Mouse (Mus musculus): ENCODE data around the gene Hipk2.

Hipk2 gene

DNA sequence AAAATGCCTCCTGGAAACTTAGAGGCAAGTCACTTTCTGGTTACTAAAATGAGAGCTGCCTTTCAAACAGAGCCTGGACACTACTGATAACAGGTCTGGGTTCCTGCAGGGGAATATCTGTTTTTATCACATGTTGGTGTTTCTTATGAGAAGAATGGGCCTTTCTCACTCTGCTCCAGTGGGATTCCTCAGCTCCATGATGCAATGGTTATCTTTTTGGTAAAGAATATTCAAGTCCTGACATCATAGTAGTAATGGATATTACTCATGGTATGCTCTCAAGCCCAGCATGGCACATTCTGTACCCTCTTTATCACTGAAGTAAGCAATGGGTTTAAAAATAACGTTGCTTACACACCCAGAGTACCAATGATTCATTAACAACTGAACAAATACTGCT is 40.7 kb downstream of the Hipk2 start:
- DNase-seq (ENCODE audit: low read depth in 1 of 2, low spot score in 2 of 2), result no peak

DNA sequence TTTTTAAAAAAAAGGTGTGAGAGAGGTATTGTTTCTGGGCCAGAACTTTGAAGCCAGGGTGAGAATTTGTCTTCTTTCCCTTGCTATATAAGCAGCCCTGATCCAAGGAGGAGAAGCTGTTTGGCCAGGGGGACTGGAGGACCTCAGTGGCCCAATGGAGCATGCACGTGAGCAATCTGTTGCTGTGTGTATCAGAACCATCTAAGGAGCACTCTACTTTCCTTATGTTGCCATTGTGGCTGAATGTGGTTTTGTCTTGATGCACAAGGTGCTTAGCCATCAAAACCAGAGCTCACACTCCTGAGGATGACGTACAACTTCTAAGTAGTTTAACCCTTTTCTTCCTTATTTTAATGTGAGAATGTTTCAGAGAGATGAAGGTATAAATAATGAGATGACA is 41.2 kb downstream of the Hipk2 start:
- DNase-seq (ENCODE audit: low read depth in 1 of 2, low spot score in 2 of 2), result no peak

DNA sequence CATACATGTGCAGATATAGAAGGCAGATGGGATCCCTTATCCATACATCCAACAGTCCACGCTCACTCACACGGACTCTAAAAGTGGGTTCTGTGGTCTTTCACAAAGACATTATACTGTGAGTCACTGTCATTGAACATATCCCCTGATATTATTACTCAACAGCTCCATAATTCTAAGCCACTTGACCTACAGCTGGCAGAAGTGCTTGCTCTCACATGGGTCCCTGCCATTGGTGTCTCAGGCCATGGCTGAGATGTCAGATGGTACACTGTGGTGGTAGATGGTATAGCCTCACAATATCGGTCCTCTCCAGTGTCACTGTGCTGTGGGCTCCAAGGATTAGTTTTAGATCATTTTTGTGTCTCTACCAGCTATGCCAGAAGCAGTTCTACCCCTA is 42.2 kb downstream of the Hipk2 start:
- DNase-seq (ENCODE audit: low read depth in 1 of 2, low spot score in 2 of 2), result no peak

DNA sequence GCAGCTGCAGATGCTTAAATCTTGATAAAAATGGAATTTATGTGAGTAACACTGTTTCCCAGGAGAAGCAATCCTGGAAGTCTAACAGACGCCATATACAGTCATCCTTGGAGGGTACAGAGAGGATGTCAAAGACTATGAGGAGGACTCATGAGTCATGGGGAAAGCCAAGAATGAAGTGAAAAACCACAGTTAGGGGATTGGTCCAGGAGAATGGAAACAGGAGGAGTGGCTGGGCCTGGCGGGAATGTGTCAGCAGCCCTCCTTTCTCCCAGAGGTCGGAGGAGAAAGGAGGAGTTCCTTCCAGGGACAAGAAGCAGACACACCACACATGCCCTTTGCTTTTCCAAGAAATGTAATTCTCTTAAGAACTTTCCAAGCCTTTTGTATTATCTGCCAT is 46.5 kb downstream of the Hipk2 start:
- DNase-seq (ENCODE audit: low read depth in 1 of 2, low spot score in 2 of 2), result no peak

DNA sequence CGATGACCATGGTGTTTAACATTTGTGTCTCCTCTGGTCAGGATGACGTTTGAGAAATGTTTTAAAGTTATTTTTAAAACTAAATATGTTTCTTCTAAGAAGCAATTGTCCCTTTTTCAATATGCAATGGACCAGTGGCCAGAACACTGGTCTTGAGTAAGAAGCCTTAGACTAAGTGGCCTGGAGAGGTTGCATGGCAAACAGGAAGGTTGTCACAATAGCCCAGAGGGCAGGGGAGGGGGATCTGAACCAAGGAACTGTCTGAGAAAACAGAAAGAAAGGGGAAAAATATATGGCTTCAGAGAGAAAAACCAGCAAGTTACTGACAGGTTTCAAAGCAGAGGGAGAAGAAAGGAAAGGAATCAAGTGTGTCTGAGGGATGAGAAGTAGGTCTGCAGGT is 47.8 kb downstream of the Hipk2 start:
- DNase-seq (ENCODE audit: low read depth in 1 of 2, low spot score in 2 of 2), result no peak

DNA sequence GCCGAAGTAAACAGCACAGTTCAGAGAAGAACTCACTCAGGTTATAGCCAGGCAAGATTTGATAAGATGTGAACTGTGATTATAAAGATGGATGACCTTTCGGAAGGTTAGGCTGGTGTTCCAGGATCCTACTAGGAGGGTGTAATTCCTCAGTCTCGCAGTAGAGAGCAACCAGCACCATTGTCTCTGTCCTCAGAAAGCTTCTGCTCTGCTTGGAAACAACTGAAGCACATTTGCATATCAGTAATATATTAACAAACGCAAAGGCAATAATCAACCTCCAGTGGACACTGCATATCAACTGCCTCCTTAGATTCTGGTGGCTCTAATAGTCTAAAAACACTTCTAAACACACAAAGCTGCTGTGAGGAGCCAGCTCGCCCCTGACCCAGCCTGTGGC is 48.5 kb downstream of the Hipk2 start:
- DNase-seq (ENCODE audit: low read depth in 1 of 2, low spot score in 2 of 2), result no peak

DNA sequence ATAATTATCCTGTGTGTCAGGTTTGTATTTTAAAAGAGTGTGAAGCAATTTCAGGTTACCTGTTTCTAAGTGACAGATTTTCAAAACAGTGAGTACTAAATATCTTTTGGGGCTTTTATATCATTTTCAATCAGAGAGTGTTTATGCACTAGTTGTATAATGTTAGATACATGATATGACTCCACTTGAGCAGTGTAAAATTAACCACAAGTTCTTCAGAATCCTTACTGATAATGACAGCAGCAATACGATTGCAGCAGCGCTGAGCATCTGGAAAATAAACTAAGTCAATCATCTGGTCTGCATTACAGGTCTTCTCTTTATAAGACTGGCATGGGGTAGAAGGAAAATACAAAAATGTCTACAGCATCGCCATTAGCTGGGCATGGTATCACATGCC is 49.1 kb downstream of the Hipk2 start:
- DNase-seq (ENCODE audit: low read depth in 1 of 2, low spot score in 2 of 2), result no peak

DNA sequence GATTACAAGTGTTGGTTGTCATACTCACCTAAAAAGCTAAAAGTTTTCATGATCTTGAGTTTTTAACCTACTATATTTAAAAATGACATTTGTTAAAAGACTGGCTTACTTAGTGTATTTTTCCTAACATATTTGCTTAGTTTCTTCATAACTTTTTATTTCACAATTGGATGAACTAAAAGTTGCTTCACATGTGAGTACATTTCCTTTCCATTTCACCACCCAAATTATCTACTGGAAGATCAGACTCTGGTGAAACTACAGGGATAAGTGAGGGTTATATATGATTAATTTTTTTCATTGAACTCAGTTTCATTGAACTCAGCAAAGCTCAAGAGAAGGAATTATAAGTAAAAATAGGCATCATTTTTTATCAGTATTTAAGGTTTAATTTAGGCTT is 50.1 kb downstream of the Hipk2 start:
- no peak for DNase-seq (ENCODE audit: low read depth in 1 of 2, low spot score in 2 of 2)

DNA sequence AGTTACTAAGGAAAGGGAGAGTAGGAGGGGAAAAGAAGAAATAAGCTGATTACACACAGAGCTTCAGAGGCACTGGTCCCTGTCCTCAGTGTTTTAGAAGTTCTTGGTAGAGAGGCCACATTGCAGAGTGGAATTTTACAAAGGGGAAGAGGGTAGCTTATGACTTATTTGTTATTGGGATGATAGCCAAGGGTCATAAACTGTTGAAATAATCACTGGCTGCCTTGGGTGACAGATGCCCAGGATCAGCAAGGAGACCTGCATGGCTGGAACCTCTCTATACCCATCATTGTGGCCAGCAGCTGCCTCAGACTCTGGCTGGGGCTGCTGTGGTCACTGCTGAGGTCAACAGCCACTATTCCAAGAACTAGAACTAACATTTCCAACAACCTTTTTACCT is 52.1 kb downstream of the Hipk2 start:
- DNase-seq (ENCODE audit: low read depth in 1 of 2, low spot score in 2 of 2), result no peak

DNA sequence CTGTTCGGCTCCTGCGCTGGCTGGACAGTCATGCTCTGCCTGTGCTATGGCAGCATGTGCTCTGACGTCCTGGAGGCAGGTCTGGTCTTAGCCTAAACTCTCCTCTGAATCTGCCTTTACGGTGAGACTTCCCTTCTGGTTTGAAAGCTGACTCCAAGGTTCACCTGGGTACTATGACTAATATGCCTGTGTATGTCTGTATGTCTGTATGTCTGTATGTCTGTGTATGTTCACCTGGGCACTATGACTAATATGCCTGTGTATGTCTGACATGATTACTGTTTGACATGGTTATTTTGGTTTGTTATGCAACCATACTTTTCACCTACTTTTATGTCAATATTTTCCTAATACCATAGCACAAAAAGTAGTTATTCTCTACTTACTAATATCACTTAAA is 52.8 kb downstream of the Hipk2 start:
- no peak for DNase-seq (ENCODE audit: low read depth in 1 of 2, low spot score in 2 of 2)

DNA sequence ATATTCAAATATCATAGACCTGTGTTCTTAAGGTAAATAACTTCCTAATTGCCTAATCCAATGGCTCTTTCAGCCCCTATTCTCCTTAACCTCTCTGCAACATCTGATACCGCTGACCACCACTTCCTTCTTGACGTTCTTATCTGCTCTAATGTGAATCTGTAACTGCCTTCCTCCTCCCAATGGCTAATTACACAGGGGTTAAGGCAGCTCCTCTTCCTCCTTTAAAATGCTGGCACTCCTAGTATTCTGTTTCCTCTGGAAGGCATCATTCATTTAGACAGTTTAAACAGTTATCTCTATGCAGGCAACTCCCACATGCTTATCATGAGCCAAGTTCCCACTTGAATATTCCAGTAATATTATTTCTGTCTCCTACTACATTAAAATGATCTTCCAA is 54.3 kb downstream of the Hipk2 start:
- no peak for DNase-seq (ENCODE audit: low read depth in 1 of 2, low spot score in 2 of 2)

DNA sequence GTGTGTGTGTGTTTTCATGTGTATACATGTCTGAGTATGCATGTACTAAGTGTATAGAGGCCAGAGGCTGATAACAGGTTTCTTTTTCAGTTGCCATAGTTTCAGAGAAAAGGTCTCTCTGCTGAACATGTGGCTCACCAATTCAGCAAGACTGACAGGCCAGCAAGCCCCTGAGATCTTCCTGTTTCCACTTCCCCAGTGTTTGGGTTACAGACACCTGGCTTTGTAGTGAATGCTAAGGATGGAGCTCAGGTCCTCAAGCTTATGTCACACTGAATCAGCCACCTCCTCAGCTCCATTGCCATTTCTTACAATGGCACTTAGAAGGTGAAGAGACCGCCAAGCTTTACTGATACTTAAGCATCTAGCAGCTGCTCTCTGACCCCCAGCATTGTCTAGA is 55.1 kb downstream of the Hipk2 start:
- no peak for DNase-seq (ENCODE audit: low read depth in 1 of 2, low spot score in 2 of 2)

DNA sequence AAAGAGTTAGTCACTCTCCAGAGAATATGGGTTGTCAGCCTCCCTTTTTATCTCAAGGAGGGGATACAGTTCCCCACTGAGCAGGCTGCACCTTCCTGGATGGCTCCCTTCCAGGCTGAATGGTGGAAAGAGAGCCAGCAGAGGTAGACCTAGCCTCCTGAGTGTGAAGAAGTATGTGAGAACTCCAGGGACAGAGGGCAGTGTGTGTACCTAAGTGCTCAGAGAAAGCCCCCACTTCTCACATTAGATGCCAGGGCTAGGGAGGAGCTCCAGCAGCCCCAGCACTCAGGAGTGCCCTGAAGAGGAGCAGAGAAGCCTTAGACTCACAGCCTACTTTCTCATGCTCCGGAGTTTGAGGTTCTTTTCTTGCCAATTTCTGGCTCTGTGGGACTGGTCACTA is 59.7 kb downstream of the Hipk2 start:
- no peak for DNase-seq (ENCODE audit: low read depth in 1 of 2, low spot score in 2 of 2)

DNA sequence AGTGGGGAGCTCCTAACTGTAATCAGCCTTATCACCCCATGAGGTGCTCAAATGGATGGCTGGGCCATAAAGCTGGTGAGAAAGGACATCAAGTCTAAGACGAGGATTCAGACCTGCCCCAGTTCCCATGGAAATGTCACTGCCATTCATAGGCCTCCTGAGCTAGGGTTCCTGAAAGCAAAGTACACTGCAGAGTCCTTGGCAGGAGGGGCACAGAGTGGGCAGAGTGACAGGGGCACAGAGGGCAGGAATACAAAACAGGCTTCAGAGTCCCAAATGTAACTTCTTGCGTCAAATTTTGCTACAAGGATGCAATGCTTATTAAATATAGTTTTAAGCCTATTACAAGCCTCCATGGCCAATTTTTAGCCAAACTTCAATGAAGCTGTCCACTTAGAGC is 60.4 kb downstream of the Hipk2 start:
- no peak for DNase-seq (ENCODE audit: low read depth in 1 of 2, low spot score in 2 of 2)

DNA sequence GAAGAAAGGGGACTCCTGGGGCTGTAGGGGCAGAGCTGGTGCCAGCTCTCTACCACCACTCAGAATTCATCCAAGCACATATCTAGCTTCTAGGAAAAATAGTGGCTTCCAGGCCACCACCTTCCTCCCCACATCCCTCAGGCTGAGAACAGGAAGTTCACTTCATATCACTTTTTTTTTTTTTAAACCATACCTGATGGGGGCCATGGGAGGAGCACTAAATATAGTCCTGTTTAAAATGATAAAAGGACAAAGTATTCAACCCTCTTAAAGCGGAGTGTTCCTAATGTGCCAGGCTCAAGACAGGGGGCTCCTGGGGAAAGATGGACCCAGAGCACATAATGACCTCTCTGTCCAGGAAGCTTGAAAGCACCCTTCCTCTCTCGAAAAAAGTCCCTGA is 61.3 kb downstream of the Hipk2 start:
- no peak for DNase-seq (ENCODE audit: low read depth in 1 of 2, low spot score in 2 of 2)

DNA sequence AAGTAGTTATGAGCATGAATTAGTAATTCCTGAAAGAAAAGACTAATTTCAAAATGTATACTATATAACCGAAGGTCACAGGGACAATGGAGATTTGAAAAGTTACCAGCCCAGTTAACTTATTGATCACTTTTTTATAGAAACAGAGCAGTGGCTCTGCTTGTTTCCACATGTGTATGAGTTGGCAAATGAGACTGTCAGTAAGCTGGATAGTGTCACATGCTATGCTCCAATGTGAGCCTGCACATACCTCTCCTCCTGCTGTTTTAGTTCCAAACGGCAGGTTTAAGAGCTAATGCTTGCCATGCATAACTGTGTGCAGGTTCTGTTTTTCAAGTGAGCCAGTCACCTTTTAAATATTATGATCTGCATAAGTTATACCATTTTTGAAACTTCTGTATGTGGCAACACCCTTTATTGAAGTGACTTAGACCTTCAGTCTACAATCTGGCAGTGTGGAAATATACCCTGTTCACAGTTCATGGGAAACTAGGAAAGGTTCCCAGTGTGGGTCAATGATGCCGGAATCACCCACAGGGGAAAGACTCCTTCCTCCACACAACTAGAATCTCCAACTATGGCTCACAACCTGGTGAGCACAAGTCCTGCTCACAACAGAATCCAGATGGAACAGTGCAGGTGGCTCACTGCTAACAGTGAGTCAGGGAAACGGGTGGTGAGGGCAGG is 64.4 kb downstream of the Hipk2 start:
- no peak for DNase-seq (ENCODE audit: low read depth in 1 of 2, low spot score in 2 of 2)

DNA sequence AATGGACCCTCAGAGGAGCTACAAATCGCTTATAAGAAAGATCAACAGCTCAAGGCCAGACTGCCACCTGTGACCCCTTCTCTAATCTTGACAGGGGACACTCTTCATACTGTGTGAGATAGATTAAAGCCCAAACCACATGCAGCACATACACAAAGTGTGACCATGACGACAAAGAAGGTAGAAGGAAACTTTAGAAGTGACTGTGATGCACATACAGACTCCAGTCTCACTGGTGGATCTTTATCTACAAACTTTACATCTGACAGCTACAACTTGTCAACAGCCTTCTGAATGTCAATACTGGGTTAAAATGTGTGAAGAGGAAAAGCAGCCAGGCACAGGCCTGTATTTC is 65.9 kb downstream of the Hipk2 start:
- DNase-seq (ENCODE audit: low read depth in 1 of 2, low spot score in 2 of 2), result no peak

DNA sequence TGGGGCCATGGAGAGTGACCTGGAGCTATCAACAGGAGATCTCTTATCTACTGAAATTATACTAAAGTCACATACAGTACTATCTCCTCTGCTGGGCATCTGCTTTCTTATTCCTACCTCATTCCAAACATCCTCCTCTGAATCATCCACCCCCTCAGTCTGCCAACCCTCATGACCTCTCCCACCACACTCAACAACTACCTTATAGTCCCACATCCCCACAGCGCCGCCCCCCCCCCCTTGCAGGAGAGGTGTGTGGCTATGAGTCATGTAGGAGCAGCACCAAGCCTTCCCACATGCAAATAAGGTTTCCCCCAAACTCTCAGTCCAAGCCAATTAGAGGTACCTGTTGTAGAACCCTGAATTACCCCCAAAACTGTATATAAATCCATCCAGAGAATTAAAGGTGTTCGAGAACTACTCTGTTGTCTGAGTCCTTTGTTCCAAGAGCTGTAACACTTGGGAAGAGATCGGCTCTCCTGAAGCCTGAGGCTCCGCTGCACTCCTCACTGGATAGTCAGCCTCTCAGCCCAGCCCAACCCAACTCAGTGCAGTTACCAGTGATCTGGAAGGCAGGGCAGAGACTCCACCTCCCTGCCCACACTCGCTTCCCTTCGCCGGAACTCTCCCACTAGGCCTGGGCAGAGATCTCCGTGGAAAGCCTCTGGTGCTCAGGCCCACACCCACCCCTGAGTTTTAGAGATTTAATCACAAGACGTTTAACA is 66.4 kb downstream of the Hipk2 start:
- no peak for DNase-seq (ENCODE audit: low read depth in 1 of 2, low spot score in 2 of 2)

DNA sequence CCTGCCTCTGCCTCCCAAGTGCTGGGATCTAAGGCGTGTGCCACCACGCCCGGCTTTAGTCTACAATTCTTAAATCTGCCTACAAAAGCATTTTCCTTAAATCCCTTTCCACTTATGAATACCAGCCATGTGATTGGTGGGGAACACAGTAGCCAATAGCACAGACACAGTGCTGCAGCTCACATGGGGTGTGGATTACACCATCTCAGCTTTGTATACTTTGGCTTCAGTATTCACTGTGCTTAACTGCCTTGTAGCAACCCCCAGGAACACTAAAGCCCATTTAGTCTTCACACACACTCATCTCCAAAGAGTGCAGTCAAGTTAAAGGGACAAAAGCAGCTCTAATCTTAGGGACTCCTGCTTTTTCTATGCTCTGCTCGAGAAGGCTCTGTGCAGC is 67.6 kb downstream of the Hipk2 start:
- no peak for DNase-seq (ENCODE audit: low read depth in 1 of 2, low spot score in 2 of 2)

DNA sequence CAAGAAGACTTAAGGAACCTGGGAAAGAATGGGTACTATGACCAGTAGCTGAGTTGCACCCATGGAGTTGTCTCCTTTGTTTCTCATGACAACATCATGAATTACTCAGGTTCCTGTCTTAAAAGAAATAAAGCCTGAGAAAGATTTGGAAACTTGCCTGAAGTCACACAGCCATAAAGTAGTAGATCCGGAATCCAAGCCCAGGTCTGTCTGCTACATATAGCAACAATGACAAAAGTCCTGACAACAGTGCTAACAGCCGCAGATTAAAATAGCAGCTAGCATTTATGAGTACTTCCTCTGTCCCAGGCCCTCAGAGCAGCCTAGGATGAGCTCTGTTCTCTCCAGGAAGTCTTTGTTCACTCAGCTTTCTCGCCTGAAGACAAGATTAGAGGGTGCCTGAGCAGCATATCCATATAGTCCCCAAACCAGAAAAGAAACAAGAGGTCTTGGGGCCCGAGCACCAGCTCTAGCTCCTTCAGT is 69.0 kb downstream of the Hipk2 start:
- DNase-seq (ENCODE audit: low read depth in 1 of 2, low spot score in 2 of 2), result no peak

DNA sequence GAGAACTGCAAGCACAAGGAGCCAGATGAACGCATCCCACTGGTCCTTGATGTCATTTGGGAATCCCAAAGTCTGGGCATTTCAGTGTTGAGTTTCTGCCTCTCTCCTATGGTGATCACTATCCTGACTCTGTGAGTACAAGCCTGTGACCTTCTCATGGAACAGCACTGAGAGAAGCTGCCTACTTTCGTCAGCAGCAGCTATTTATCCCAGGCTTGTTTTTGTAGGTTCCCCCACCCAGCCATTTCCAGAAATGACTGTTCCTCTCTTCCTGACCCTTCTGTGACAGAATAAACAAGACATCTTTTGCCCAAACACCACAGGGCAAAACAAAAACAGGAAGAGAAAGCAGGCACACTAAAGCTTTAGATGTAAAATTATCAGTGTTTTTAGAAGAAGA is 70.4 kb downstream of the Hipk2 start:
- no peak for DNase-seq (ENCODE audit: low read depth in 1 of 2, low spot score in 2 of 2)

DNA sequence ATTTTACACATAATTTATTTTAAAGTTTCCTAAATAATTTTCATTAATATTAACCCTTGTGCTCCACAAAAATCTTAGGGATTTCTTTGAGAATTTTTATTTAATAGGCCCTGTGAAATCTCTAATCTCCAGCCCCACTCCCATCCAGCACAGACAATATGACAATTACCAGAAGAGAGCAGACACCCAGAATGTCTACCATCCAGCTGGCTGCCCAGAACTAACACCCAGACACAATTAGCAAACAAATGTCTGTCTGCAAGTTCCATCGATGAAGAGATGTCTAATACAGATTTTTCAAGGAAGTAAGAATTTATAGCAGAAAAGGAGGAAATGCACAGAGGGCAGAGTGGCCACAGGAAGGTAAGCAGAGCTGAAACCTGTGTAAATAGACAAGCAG is 74.7 kb downstream of the Hipk2 start:
- no peak for DNase-seq (ENCODE audit: low read depth in 1 of 2, low spot score in 2 of 2)

DNA sequence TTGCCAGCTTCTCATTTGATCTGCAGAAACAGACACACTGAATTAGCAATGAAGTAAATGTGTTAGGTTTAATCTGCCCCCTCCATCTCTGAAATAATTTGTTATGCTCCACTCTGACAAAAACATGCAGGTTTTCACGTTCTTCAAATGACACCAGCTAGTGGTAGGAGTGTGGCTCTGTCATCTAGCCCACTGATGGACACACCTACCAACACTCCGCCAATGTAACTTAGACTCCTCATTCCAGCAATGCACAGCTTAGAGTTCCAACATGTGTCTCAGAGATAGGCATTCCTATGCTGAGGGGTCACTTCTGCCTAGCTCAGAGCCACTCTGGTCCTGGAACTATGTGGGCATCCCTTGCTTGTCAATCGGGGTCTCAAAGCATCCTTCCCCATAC is 78.4 kb downstream of the Hipk2 start:
- DNase-seq (ENCODE audit: low read depth in 1 of 2, low spot score in 2 of 2), result no peak

All from monocyte, adult 2 months (primary cell).